Mouse (Mus musculus): ENCODE data around the gene Chga. TPM values are rescaled to one million over a fixed set of nuclear protein-coding genes. Genes with fewer than 3 reads are reported as not detected.

Chga gene
- 6.1 and 30.2 TPM in 2 replicates for polyA plus RNA-seq (2015; fragmentation: Nextera tagmentation; extraction: Ambion mirVana)

- peaks cover 6% of the 10 kb centered on the region for H3K4me1 ChIP-seq
- no peaks in the 10 kb centered on the region for H3K9me3 ChIP-seq (replicated peaks)
- H3K4me3 ChIP-seq (replicated peaks) = peak within 1 kb of the TSS; percentile 35
- no peak within 1 kb of the TSS for H3K27ac ChIP-seq
- H3K36me3 ChIP-seq = no peaks in the 10 kb centered on the region
- WGBS = 2% methylated on average over 47 of the region's 48 CpGs
- peaks cover 36% of the 10 kb centered on the region for H3K27me3 ChIP-seq
- peak; percentile 85 for ATAC-seq (replicated peaks; ENCODE audit: low FRiP score)
- H3K4me2 ChIP-seq = peak within 1 kb of the TSS; percentile 60
- no peak within 1 kb of the TSS for H3K9ac ChIP-seq
Measured at GRCm38 (mm10) chr12:102554721-102555516, at the start of gene Chga. Gene Chga (plus strand): TSS chr12:102554969.

DNA sequence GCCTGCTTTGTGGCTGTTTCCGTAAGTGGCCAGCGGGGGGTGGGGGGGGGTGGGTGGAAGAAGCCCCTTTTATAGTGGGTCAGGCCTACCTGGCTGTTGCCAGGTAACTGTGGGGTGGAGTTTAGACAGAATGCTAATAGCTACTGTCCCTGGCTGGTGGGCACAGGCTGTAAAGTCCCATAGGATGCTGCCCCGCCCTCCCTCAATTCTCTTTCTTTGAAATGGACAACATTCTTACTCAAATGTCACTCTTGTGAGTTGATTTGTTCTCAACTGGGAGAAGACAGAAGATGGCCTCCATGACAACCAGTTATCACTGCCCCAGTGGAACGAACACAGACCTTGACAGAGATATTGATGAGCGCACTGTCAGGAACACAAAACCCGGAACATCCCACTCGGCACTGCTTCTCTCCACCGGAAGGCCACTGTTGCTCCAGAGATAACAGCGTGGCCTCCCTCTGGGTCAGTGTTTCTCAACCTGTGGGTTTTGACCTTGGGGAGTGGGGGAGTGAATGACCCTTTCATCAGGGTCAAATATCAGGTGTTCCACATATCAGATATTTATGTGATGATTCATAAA, 49.5 kb upstream of the Chga start:
- ATAC-seq (replicated peaks; ENCODE audit: low FRiP score) = no peak
- H3K9me3 ChIP-seq (replicated peaks) = no peaks in the 10 kb centered on the region
- 49% methylated on average over 9 of the region's 9 CpGs for WGBS
- no peaks in the 10 kb centered on the region for H3K4me1 ChIP-seq
- no peak overlapping the region for H3K4me2 ChIP-seq
- H3K27me3 ChIP-seq = no peaks in the 10 kb centered on the region
- H3K36me3 ChIP-seq = no peaks in the 10 kb centered on the region
- H3K27ac ChIP-seq = no peak overlapping the region
- no peak overlapping the region for H3K4me3 ChIP-seq (replicated peaks)
- no peak overlapping the region for H3K9ac ChIP-seq

DNA sequence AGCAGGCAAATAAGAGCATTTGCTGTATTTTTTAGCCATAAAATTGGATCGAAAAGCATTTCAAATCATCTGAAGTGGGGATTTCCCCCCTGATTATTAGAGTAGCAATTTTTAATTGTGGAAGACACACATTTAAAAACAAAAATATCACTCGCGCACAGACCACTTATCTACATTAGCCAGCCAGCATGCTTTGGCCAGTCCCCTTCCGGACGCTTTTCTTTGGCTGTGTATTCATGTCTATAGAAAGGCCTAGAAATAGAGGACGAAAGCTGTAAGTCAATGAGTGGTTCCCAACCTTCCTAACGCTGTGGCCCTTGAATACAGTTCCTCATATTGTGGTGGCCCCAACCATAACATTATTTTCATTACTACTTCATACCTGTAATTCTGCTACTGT, 48.8 kb upstream of the Chga start:
- Histone ChIP-seq H3K9ac (no peak overlapping the region), H3K4me1 (no peaks in the 10 kb centered on the region), H3K9me3 (replicated peaks) (no peaks in the 10 kb centered on the region), H3K4me3 (replicated peaks) (no peak overlapping the region), H3K27ac (no peak overlapping the region), H3K36me3 (no peaks in the 10 kb centered on the region), H3K27me3 (no peaks in the 10 kb centered on the region), H3K4me2 (no peak overlapping the region)
- no peak for ATAC-seq (replicated peaks; ENCODE audit: low FRiP score)
- 95% methylated on average over 7 of the region's 7 CpGs for WGBS

DNA sequence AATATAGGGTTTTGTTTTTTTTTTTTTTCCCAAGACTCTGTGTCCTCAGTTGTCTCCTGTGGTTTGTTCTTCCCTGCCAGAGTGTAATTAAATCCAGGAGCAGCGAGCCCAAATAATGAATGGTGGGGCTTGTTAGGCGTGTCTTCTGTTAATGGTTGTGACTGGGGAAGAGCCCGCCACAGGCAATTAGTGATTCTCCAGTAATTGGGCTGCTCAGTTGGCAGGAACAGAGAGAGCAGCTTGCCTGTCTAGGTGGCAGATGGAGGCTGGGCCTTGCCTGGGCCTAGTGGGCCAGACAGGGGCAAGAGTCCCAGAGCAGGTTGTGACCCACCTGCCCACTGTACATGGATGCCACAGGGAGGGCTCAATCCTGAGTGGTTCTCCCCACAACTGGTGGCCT, 43.4 kb upstream of the Chga start:
- Histone ChIP-seq H3K4me2 (no peak overlapping the region), H3K9me3 (replicated peaks) (no peaks in the 10 kb centered on the region), H3K9ac (no peak overlapping the region), H3K27me3 (no peaks in the 10 kb centered on the region), H3K4me3 (replicated peaks) (no peak overlapping the region), H3K27ac (no peak overlapping the region), H3K36me3 (no peaks in the 10 kb centered on the region), H3K4me1 (no peaks in the 10 kb centered on the region)
- WGBS = 16% methylated on average over 3 of the region's 3 CpGs
- ATAC-seq (replicated peaks; ENCODE audit: low FRiP score) = no peak

DNA sequence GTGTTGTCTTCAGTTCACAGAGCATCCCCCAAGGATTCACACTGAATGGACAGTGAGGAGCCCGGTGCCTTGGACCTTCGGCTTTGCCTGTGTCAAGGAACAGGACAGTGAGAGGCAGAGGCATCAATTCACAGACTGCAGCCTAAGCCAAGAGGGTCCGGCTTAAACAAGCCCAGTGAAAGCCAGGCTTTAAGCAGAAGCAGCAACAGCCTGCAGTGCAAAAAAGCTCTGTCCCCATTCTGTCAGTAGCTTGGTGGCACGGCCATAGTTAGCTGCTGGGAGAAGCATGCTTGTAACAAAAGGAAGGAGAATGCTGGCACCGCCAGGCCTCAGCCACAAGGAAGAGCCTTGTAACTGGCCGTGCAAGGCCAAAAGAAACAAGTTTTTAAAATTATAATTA, 40.6 kb upstream of the Chga start:
- no peak overlapping the region for H3K4me3 ChIP-seq (replicated peaks)
- H3K27ac ChIP-seq = no peak overlapping the region
- H3K9me3 ChIP-seq (replicated peaks) = no peaks in the 10 kb centered on the region
- no peaks in the 10 kb centered on the region for H3K36me3 ChIP-seq
- ATAC-seq (replicated peaks; ENCODE audit: low FRiP score) = no peak
- no peak overlapping the region for H3K9ac ChIP-seq
- H3K4me1 ChIP-seq = no peaks in the 10 kb centered on the region
- H3K27me3 ChIP-seq = no peaks in the 10 kb centered on the region
- no peak overlapping the region for H3K4me2 ChIP-seq
- WGBS = 82% methylated on average over 6 of the region's 6 CpGs

GRCm38 (mm10) chr12:102514751-102515150, 40.0 kb upstream of the Chga start:
- Histone ChIP-seq H3K4me2 (no peak overlapping the region), H3K4me1 (no peaks in the 10 kb centered on the region), H3K27me3 (no peaks in the 10 kb centered on the region), H3K9me3 (replicated peaks) (no peaks in the 10 kb centered on the region), H3K9ac (no peak overlapping the region), H3K36me3 (no peaks in the 10 kb centered on the region), H3K4me3 (replicated peaks) (no peak overlapping the region), H3K27ac (no peak overlapping the region)
- 89% methylated on average over 6 of the region's 6 CpGs for WGBS
- ATAC-seq (replicated peaks; ENCODE audit: low FRiP score) = no peak

- H3K9me3 ChIP-seq (replicated peaks) = no peaks in the 10 kb centered on the region
- H3K4me3 ChIP-seq (replicated peaks) = no peak overlapping the region
- H3K27ac ChIP-seq = no peak overlapping the region
- H3K9ac ChIP-seq = no peak overlapping the region
- 84% methylated on average over 4 of the region's 4 CpGs for WGBS
- H3K27me3 ChIP-seq = no peaks in the 10 kb centered on the region
- ATAC-seq (replicated peaks; ENCODE audit: low FRiP score) = no peak
- no peaks in the 10 kb centered on the region for H3K36me3 ChIP-seq
- no peaks in the 10 kb centered on the region for H3K4me1 ChIP-seq
- no peak overlapping the region for H3K4me2 ChIP-seq
Measured at GRCm38 (mm10) chr12:102516151-102516550, 38.6 kb upstream of the Chga start.

GRCm38 (mm10) chr12:102517647-102518046, 37.1 kb upstream of the Chga start:
- Histone ChIP-seq H3K4me1 (peaks cover 7% of the 10 kb centered on the region), H3K36me3 (no peaks in the 10 kb centered on the region), H3K27me3 (no peaks in the 10 kb centered on the region), H3K27ac (no peak overlapping the region), H3K4me2 (no peak overlapping the region), H3K9ac (no peak overlapping the region), H3K9me3 (replicated peaks) (no peaks in the 10 kb centered on the region), H3K4me3 (replicated peaks) (no peak overlapping the region)
- WGBS = 73% methylated on average over 13 of the region's 13 CpGs
- no peak for ATAC-seq (replicated peaks; ENCODE audit: low FRiP score)

GRCm38 (mm10) chr12:102519929-102520720, 34.6 kb upstream of the Chga start:
- no peaks in the 10 kb centered on the region for H3K9me3 ChIP-seq (replicated peaks)
- no peak overlapping the region for H3K4me2 ChIP-seq
- H3K27ac ChIP-seq = no peak overlapping the region
- H3K9ac ChIP-seq = no peak overlapping the region
- no peak for ATAC-seq (replicated peaks; ENCODE audit: low FRiP score)
- no peaks in the 10 kb centered on the region for H3K27me3 ChIP-seq
- no peak overlapping the region for H3K4me3 ChIP-seq (replicated peaks)
- H3K36me3 ChIP-seq = no peaks in the 10 kb centered on the region
- peaks cover 11% of the 10 kb centered on the region for H3K4me1 ChIP-seq
- WGBS = 88% methylated on average over 12 of the region's 12 CpGs

DNA sequence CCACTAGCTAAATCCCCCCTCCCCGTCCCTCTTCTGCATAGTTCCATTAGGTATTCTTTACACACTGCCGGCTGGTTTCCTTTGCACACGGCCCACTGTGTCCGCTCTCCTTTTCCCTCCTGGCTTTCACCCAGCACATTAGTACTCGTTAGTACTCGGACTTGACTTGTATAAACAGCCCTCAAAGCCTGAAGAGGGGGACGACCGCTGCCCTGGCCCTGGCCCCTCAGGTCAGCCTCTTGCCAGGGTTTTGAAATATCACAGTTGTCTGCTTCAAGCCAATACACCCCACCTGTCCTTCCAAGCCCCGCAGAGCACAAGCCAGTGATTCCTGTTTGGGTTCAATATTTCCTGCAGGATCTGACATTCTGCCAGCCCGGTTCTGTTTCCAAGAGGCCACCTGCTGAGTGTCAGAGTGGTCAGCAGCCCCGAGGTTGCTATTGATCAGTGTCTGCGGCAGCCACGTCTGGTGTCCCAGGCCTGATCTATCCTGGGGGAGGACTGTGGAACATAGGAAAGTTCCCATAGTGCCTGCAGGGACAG, 32.9 kb upstream of the Chga start:
- no peaks in the 10 kb centered on the region for H3K9me3 ChIP-seq (replicated peaks)
- no peaks in the 10 kb centered on the region for H3K27me3 ChIP-seq
- peaks cover 11% of the 10 kb centered on the region for H3K4me1 ChIP-seq
- no peak overlapping the region for H3K4me2 ChIP-seq
- no peak for ATAC-seq (replicated peaks; ENCODE audit: low FRiP score)
- H3K36me3 ChIP-seq = no peaks in the 10 kb centered on the region
- no peak overlapping the region for H3K9ac ChIP-seq
- H3K27ac ChIP-seq = no peak overlapping the region
- no peak overlapping the region for H3K4me3 ChIP-seq (replicated peaks)
- WGBS = 24% methylated on average over 13 of the region's 13 CpGs

GRCm38 (mm10) chr12:102524216-102524615, 30.6 kb upstream of the Chga start:
- ATAC-seq (replicated peaks; ENCODE audit: low FRiP score) = no peak
- Histone ChIP-seq H3K4me3 (replicated peaks) (no peak overlapping the region), H3K9me3 (replicated peaks) (no peaks in the 10 kb centered on the region), H3K27ac (no peak overlapping the region), H3K27me3 (no peaks in the 10 kb centered on the region), H3K4me1 (peaks cover 11% of the 10 kb centered on the region), H3K9ac (no peak overlapping the region), H3K4me2 (no peak overlapping the region), H3K36me3 (no peaks in the 10 kb centered on the region)
- WGBS = 71% methylated on average over 3 of the region's 3 CpGs

- no peak overlapping the region for H3K9ac ChIP-seq
- H3K4me2 ChIP-seq = no peak overlapping the region
- H3K36me3 ChIP-seq = no peaks in the 10 kb centered on the region
- no peak overlapping the region for H3K27ac ChIP-seq
- ATAC-seq (replicated peaks; ENCODE audit: low FRiP score) = no peak; the same call in 1 of the 2 replicates
- 20% methylated on average over 6 of the region's 6 CpGs for WGBS
- H3K4me3 ChIP-seq (replicated peaks) = no peak overlapping the region
- H3K27me3 ChIP-seq = no peaks in the 10 kb centered on the region
- no peaks in the 10 kb centered on the region for H3K9me3 ChIP-seq (replicated peaks)
- H3K4me1 ChIP-seq = peaks cover 11% of the 10 kb centered on the region
Measured at GRCm38 (mm10) chr12:102524760-102525159, 30.0 kb upstream of the Chga start.
